Mouse (Mus musculus) lung, postnatal 36 days (tissue): ENCODE results near the gene Hist1h1a.
"Not testable (repeated sequence)": the region's sequence is repeated elsewhere in the genome, so short reads cannot be mapped to it uniquely, and the experiment has no call there.

Experiments used
- DNase-seq: peaks from one replicate; pipeline ENCODE4 v3.0.0; 2022; ENCODE audit warnings: mixed read lengths

Gene Hist1h1a

DNA sequence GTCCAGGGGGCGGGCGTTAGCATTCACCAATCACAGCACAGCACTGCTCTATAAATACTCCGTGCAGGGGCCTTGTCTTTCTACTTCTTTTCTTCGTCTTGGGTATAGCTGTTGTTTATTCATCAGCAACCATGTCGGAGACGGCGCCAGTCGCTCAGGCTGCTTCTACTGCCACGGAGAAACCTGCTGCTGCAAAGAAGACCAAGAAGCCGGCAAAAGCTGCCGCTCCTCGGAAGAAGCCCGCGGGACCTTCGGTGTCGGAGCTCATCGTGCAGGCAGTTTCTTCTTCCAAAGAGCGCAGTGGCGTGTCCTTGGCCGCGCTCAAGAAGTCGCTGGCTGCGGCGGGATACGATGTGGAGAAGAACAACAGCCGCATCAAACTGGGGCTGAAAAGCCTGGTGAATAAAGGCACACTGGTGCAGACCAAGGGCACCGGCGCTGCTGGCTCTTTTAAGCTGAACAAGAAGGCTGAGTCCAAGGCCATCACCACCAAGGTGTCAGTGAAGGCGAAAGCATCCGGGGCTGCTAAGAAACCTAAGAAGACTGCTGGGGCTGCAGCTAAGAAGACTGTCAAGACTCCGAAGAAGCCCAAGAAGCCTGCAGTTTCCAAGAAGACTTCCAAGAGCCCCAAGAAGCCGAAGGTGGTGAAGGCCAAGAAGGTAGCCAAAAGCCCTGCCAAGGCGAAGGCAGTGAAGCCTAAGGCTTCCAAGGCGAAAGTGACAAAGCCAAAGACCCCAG, at the start of gene Hist1h1a:
Gene Hist1h1a (plus strand): TSS at position 81 of the 738 bp plus-strand sequence.
- peak; percentile 92 for DNase-seq

DNA sequence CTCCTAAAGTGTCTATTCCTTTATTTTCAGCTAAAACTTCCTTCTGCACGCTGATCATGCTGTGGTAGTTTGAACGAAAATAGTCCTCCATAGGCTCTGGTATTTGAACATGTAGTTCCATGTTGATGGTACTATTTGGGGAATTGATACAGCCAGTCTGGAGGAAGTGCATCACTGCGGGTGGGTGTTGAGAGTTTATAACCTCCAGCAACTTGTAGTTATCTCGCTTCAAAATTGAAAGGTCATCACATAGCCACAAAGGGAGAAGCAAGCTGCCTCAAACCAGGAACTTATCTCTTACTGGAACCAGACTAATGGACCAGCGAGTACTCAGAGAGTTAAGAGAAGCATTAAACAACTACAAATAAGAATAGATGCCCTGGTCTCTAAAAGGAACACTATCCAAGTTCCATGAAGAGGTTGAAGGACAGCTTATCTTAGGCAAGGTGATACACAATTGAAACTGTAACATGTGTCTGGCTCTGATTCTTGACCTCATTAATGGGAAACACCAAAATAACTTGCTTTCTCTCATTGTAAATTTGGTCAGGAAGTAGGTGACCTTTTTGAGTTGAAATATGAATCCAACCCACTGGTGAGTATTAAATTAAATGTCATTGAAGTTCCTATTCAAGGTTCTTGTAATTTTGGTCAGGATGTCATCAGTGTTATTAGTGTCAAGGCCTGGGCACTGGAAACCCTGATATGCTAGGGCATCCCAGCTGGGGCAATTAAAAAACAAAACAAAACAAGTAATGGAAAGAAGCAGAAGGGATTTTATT, 47.0 kb upstream of the Hist1h1a start:
- no peak for DNase-seq

DNA sequence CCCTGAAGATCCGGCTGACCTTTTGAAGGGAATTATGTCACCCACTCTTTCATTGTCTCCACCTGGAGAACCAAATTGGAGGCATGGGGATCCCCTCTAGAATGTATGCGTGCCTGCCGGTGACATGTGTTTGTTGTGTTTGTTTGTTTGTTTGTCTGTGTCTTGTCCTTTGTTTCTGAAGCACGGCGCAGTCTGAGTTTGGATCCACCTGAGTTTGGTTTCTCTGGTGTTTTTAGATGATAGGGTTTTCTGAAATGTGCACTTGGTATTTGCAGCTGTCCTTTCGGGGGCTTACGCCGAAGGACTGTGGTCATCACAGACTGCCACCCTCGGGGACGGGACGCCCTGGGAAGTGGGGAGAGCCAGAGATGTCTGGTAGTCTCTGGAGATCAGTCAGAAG, 46.3 kb upstream of the Hist1h1a start:
- no peak for DNase-seq

DNA sequence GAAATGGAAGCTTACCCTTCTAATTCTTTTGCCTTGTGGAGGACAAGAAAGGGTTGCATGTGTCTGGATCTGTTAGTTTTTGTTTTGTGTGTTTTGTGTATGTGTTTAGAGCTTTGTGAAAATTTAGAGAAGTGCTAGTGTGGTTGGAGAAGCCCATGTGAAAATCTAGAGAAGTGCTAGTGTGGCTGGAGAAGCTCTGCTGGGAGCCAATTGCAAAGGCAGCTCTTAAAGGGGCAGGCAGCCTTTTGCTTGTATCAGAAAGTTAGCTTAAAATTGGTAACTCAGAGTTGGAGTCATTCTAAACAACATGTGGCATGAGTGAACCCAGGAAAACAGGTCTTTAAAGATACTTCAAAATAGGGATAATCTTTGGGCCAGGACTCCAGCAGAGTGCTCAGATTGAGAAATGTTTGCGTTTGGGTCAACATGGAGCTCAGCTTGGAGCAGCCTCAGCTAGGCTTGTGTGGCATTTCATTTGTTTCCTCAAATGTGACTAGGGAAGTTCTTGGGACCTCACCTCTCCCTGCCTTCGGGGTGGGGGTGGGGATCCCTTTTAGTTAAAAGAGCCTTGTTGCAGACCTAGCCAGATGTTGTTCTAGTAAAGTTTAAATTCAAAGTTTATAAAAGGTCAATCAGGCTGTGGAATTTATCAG, 45.7 kb upstream of the Hist1h1a start:
- not testable (repeated sequence) for DNase-seq

DNA sequence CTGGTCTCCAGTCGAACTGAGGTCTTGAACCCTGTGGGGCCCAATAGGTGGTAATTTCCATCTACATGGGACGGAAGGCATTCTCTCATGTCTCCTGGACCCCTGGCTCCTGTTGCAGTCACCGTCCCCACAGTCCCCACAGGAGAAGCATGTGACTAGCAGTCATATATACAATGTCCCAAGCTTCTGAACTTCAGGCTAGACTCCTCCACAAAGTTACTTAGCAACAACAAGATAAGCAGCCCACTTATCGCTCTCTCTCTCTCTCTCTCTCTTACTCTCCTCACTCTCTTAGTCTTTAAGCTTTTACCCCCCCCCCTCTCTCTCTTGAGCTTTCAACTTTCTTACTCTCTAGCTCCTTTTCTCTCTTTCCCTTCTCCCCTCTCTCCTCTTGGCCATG, 39.2 kb upstream of the Hist1h1a start:
- DNase-seq: no peak

DNA sequence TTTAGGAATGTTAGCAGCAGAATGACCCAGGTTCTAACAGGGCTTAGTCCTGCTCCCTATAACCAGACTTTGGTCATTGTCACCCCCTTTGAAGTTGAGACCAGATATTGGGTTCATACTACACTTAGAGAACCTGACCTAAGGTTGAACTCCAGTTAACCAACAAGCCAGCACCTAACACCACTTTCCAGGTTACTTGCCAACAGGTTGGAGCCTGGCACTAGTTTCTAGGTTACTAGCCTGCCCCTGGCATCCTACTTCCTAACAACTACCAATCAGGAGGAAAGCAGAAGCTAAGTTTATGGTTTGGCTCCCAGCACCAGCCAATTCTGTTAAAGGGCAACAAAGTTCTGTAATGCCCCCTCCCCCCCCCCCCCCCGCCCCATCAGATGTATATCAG, 38.3 kb upstream of the Hist1h1a start:
- no peak for DNase-seq

DNA sequence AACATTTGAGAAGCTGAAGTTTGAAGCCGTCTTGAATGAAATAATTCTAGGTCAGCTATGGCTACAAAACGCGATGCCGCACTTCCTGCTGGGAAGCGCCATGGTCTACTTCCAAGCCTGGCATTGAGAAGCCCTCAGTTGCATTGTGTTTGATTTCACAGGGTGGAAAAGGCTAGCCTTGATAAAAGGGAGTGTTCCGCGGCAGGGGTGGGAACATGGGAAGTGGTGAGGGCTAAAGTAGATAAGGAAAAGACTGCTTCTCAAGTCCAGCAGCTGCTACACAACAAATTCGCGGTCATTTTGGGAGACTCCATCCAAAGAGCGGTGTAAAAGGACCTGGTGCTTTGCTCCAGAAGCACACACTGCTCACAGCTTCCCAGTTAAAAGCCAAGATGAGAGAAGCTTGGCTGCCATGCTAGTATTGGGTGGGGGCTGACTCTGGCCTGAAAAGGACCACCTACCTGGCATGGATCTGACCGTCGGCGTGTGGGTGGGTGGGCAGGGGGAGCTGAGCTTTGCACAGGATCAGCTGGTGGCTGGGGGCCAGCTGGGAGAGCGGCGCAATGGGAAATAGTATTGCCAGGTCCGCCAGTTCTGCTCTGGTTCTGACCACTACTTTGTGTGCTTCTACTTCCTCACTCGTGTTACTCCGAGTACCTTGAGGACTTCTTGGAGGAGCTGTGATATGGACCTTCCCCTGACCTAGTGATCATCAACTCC, 34.8 kb upstream of the Hist1h1a start:
- no peak for DNase-seq

DNA sequence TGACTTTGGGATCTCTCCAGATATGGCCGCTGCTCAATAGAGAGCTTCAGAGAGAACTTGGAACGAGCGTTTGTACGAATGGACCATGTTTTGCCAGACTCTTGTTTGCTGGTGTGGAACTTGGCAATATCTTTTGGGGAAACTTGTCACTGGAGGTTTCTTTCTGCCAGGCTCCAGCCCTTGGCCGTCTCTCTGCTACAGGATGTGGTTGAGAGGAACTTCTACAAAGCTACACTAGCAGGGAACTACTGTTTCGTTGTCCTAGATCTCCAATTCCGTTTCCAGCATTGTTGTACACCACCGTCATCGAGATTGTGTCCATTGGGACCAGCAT, 34.3 kb upstream of the Hist1h1a start:
- no peak for DNase-seq

DNA sequence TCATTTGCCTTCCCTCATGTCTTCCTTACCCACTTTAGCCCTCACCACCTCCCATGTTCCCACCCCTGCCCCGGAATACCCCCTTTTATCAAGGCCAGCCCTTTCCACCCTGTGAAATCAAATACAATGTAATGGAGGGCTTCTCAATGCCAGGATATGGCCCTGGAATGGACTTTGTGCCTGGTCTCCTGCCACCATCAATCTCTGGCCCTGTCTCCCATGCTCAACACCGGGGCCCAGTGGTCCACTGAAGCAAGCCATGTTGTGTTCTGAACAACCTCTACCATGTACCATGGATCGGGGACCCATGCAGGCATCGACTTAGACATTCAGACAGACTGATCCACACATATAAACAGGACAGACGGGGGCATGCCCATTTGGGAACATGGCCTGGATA, 33.8 kb upstream of the Hist1h1a start:
- DNase-seq: no peak

DNA sequence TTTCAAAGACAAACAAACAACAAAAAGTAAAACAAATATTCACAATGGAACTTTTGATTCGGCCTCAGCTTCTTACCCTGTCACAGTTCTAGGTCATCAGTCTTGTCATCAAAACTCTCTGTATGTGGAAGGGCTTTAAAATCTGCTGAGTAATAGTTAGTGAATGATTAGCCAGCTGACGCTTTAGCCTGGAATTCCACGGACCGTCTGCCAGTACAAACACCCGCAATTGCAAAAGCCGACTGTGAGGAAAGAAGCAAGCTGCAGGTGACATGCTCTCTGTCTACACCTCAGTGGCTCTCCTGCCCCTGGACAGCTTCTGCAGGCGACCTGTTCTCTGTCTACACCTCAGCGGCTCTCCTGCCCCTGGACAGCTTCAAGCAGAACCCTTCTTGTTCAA, 33.0 kb upstream of the Hist1h1a start:
- DNase-seq: peak; percentile 77

DNA sequence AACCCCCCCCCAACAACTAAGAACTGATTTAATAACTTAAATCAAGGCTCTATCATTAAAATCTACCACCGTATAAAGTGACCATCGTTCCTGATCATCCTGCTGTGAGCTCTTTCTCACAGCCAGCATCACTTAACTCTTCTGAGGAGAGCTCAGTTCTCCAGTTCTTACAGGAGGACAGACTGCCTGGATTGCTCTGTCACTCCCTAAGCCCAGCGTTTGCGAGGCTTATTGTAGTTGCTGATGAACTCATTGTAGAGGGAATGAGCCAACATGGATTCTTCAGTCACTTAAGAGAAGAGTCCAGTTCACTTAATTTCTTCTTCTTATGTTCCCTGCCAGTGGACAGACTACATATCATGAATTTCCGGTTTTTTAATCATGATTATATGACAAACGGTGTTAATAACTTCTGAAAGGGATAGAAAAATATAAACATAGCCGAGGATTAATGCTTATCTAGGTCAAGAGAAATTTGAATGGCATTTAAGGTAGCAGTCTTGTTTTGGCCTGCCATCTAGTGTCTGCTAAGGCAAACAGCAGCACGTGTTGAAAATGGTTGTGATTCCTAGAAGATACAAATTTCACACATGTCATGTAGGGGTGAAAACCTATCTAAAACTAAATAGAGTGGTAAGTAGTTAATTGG, 31.2 kb upstream of the Hist1h1a start:
- peak; percentile 74 for DNase-seq

DNA sequence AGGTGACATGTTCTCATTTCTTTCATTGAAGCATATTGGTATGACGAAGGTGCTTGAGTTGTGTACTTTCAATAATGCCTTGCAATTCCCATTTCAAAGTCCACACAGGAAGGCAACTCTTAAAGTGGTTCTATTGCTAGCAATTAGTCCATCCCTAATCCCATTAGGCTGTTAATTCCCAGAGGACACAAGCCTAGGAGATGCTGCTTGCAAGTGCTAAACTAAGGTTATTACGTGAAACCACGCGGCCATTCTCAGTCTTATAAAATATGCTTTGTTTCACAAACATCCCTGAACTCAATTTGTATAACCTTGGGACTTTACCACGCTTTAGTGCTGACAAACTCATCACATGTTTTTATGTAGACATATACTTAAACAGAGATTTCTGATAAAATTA, 26.4 kb upstream of the Hist1h1a start:
- DNase-seq: no peak

DNA sequence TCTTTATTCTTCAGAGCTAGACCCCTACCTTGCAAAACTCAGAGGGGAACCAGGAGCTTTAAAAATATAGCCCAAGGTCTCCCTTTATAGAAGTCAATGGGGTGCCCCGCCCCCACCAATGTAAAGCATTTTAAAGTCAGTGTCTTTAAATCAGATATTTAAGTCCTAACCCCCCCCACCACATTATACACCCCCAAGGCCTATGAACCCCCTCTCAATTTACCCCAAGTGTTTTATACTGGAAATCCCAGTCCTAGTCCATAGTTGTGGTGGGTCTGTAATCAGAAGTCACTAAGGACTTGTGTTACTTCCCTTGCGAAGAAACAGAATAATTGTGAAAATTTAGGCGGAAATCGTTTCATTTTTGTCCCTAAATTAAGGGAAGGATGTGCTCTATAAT, 25.4 kb upstream of the Hist1h1a start:
- no peak for DNase-seq

DNA sequence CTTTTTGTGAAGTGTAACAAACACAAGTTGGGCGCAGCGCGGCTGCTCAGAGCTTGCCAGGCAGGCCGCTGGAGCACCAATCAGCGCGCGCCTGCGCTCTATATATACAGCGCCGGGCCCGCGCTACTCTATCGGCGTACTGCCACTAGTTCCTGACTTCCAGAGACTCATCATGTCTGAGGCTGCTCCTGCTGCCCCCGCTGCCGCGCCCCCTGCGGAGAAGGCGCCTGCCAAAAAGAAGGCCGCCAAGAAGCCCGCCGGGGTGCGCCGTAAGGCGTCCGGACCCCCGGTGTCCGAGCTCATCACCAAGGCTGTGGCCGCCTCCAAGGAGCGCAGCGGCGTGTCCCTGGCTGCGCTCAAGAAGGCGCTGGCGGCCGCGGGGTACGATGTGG, 24.8 kb upstream of the Hist1h1a start, which contains the start of gene Hist1h1c:
Gene Hist1h1c (plus strand): TSS at position 132 of the 392 bp plus-strand sequence.
- peak; percentile 95 for DNase-seq

DNA sequence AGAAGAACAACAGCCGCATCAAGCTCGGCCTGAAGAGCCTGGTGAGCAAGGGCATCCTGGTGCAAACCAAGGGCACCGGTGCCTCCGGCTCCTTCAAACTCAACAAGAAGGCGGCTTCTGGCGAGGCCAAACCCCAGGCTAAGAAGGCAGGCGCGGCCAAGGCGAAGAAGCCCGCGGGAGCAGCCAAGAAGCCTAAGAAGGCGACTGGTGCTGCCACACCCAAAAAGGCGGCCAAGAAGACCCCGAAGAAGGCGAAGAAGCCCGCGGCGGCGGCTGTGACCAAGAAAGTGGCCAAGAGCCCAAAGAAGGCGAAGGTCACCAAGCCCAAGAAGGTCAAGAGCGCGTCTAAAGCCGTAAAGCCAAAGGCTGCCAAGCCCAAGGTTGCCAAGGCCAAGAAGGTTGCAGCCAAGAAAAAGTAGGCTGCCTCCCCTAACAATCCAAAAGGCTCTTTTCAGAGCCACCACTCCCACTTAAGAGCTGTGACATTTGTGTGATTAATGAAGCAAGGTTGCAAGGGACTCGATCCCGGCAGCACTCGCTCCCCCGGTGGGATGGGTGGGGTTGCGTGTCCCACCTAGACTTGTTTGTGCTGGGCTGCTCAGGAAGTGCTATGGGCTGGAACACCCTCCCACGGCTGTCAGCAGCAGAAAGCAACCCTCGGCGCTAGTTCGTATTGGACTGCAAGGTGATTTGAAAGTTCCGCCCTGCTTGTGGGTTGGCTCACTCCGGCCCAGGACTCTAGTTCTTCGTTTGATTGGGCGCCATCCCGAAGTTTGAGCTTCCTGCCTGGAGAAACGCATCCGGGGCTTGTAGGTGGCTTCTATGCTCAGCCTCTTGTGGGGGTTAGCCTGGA, 24.2 kb upstream of the Hist1h1a start:
- peak; percentile 98 for DNase-seq

DNA sequence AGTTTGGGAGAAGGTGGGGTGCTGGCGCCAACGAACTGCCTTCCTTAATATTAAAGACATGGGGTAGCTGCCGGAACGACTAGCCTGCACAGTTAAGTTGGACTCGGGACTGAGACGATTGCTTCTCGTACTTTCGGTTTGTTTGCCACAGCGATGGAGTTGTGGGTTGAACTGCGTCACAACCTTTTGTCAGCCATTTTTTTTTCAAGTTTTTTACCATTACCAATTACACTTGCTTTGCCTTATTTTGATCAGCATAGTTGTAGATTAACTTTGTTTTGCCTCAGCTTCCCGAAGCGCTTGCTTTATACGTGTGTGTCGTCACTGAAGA, 23.6 kb upstream of the Hist1h1a start:
- DNase-seq: no peak

DNA sequence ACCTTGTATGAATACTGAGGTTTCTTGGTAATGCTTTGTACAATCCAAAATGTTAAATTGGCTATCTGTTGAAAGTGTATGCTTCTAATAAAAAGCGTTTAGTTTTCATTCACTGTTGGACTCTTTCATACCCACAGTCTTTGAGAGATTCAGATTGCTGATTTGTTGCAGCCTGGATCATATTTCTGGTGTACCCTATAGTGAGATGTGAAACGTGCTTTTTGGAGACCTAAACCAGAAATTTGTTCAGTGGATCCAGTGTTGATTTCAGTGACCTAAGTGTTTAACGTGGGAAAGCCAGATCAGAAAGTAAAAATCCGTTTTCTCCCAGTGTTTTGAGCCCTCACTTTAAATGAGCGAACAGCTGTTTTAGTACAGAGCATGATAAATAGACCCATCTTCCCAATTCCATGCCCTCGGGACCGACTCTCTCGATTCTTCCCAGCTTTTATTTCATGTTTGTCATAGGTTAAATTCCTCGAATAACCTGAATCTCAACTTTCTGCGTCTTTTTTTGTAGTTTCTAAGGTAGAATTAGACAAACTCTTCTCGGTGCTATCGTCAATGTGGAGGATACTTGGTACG, 23.1 kb upstream of the Hist1h1a start:
- DNase-seq: no peak

DNA sequence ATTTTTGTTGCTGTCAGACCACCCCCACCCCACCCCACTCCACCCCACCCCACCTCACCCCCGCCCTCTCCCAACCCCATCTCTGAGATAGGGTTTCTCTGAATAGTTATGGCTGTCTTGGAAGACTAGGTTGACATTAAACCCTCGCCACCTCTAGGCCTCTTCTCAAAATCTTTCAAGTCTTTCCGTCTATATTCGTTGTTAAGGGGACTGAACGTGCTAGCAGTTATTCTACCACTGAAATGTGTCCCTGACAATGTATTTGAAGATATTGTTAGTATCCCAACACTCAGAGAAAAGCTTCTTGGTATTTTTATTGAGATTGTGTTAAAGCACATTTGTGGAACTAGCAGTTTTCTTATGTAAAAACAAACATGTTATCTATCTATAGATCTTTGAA, 22.6 kb upstream of the Hist1h1a start:
- no peak for DNase-seq

DNA sequence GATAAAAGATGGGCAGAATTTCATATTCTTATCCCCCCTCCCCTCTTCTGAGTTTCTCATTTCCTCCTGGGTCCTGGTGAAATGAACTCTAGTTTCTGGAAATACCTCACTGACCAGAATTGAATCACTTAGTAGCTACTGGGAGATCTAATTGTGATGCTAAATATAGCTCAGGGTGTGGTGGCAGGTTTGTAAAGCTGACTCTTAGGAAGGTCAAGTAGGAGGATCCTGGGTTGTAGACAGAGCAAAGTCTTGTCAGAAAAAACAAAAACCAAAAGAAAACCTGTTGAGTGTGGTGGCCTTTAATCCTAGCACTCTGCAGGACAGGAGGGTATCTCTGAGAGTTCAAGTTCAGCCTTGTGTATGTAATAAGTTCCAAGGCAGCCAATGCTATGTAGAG, 21.5 kb upstream of the Hist1h1a start:
- no peak for DNase-seq

DNA sequence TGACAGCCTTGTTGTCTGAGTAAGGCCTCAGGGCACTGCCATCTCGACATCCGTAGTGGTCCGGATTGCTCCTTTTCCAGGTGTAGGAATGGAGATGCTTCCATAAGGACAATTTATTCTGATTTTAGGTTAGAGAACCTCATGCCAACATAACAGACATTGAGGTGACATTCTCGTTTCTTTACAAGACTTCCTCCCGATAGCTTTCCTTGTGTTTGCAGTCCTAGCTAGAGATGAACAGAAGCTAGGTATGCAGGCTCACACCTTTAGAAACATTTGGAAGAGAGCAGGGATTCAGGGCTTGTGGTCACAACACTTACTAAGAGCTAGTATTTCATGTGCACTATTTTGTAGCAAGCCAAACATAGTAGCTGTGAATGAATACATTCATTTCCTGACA, 20.3 kb upstream of the Hist1h1a start:
- DNase-seq: no peak

DNA sequence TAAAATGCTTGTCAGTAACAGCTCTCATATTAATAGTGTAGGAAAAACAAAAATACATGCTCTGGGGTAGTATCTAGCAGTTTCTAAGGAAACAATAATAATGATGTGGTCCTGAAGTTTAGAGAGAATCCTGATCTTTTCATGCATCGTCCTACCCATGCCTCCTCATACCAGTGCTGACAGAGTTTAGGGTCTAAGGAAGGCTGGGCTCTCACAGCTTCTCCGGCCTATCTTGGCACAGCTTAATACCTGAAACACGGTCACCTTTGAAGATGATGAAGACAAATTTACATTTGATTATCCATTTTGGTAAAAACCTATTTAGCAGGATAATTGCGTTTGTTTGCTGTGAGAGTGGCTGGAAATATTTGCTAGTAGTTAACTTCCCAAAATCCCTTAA, 19.5 kb upstream of the Hist1h1a start:
- DNase-seq: no peak
